In the genomic region with DNA sequence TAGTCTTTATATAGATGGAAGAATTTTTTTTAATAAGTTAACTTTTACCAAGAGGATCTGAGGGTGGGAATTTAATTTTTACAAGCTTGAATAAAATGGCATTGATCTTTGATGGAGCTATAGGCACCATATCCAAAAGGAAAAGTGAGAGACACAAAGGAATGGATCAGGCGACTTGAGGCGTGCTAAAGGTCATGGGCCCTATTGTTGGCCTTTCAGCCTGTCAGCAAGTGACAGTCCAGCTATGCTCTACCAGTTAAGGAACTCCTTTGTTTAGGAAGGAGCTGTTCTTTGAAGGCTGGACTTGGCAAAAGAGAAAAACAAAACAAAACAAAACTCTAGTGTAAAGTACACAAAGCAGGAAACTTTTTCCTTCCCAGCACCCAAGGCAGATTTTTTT, we compare ENCODE assay signal across 11 mouse cellular contexts.
"Had no signal": no experiment of that assay in that cellular context is flagged by ENCODE, and none has a peak within 500 bp of the region (broad histone marks: within the 10 kb centered on the region; RNA-seq: fewer than 3 reads in every experiment).

No protein-coding gene starts in this region.

- DNase-seq: kidney, adult 2 months; kidney, postnatal 14 days; layer of hippocampus, postnatal 36 days; liver, embryonic 13.5 days; liver, postnatal 0 days; right cerebral cortex, adult 18-20 months; right cerebral cortex, postnatal 25 days; thymus, postnatal 36 days had no signal

- ATAC-seq: liver, postnatal 0 days had no signal

- H3K27me3 ChIP-seq: kidney, embryonic 15.5 days; limb, embryonic 15.5 days; liver, embryonic 13.5 days; lung, embryonic 15.5 days had no signal

- H3K4me3 ChIP-seq: kidney, embryonic 15.5 days; limb, embryonic 15.5 days; liver, embryonic 13.5 days; lung, embryonic 15.5 days had no signal

- H3K9me3 ChIP-seq: kidney, embryonic 15.5 days; limb, embryonic 15.5 days; liver, embryonic 13.5 days; lung, embryonic 15.5 days had no signal

- H3K9ac ChIP-seq: kidney, embryonic 15.5 days; limb, embryonic 15.5 days; liver, embryonic 13.5 days; liver, postnatal 0 days; lung, embryonic 15.5 days had no signal

- H3K27ac ChIP-seq: kidney, embryonic 15.5 days; limb, embryonic 15.5 days; liver, embryonic 13.5 days; lung, embryonic 15.5 days had no signal

- H3K36me3 ChIP-seq: kidney, embryonic 15.5 days; limb, embryonic 15.5 days; liver, embryonic 13.5 days; lung, embryonic 15.5 days had no signal

- H3K4me1 ChIP-seq: kidney, embryonic 15.5 days; limb, embryonic 15.5 days; liver, embryonic 13.5 days; lung, embryonic 15.5 days had no signal

- H3K4me2 ChIP-seq: kidney, embryonic 15.5 days; limb, embryonic 15.5 days; liver, embryonic 13.5 days; lung, embryonic 15.5 days had no signal
